30 mouse cellular contexts compared by ENCODE assay signal in genomic region chr1:36824356-36824755, GRCm38 (mm10).
"Had no signal": no experiment of that assay in that cellular context is flagged by ENCODE, and none has a peak within 500 bp of the region (broad histone marks: within the 10 kb centered on the region; RNA-seq: fewer than 3 reads in every experiment).

No protein-coding gene starts in this region.

- H3K9ac ChIP-seq: limb, embryonic 12.5 days; limb, embryonic 13.5 days; limb, embryonic 15.5 days; liver, embryonic 12.5 days; liver, embryonic 13.5 days; liver, embryonic 14.5 days; liver, embryonic 15.5 days; liver, postnatal 0 days; lung, embryonic 14.5 days; lung, embryonic 15.5 days; midbrain, embryonic 12.5 days; midbrain, embryonic 13.5 days; midbrain, embryonic 15.5 days; neural tube, embryonic 12.5 days had no signal

- ATAC-seq: liver, embryonic 12.5 days; liver, postnatal 0 days; lung, postnatal 0 days; midbrain, embryonic 13.5 days; midbrain, embryonic 15.5 days; midbrain, embryonic 16.5 days had no signal

- H3K9me3 ChIP-seq: limb, embryonic 10.5 days; limb, embryonic 12.5 days; limb, embryonic 13.5 days; limb, embryonic 15.5 days; liver, embryonic 12.5 days; liver, embryonic 13.5 days; liver, embryonic 15.5 days; lung, embryonic 15.5 days; megakaryocyte, embryonic 14.5 days; midbrain, embryonic 10.5 days; midbrain, embryonic 12.5 days; midbrain, embryonic 13.5 days; midbrain, embryonic 15.5 days; neural tube, embryonic 12.5 days had no signal

- H3K4me3 ChIP-seq: limb, embryonic 10.5 days; limb, embryonic 12.5 days; limb, embryonic 13.5 days; limb, embryonic 15.5 days; liver, embryonic 12.5 days; liver, embryonic 13.5 days; liver, embryonic 15.5 days; lung, embryonic 15.5 days; megakaryocyte, embryonic 14.5 days; midbrain, embryonic 10.5 days; midbrain, embryonic 12.5 days; midbrain, embryonic 13.5 days; midbrain, embryonic 15.5 days; myocyte; neural tube, embryonic 12.5 days had no signal

- H3K4me2 ChIP-seq: limb, embryonic 12.5 days; limb, embryonic 13.5 days; limb, embryonic 15.5 days; liver, embryonic 11.5 days; liver, embryonic 12.5 days; liver, embryonic 13.5 days; liver, embryonic 15.5 days; lung, embryonic 14.5 days; lung, embryonic 15.5 days; midbrain, embryonic 12.5 days; midbrain, embryonic 13.5 days; midbrain, embryonic 15.5 days; neural tube, embryonic 12.5 days had no signal

- H3K4me1 ChIP-seq: limb, embryonic 10.5 days; limb, embryonic 12.5 days; limb, embryonic 15.5 days; liver, embryonic 12.5 days; liver, embryonic 13.5 days; liver, embryonic 15.5 days; lung, embryonic 15.5 days; megakaryocyte, embryonic 14.5 days; midbrain, embryonic 10.5 days; midbrain, embryonic 12.5 days; midbrain, embryonic 13.5 days; midbrain, embryonic 15.5 days; neural tube, embryonic 12.5 days had no signal

- H3K27ac ChIP-seq: limb, embryonic 10.5 days; limb, embryonic 12.5 days; limb, embryonic 13.5 days; limb, embryonic 15.5 days; liver, embryonic 12.5 days; liver, embryonic 13.5 days; liver, embryonic 14.5 days; liver, embryonic 15.5 days; lung, embryonic 15.5 days; macrophage; midbrain, embryonic 10.5 days; midbrain, embryonic 12.5 days; midbrain, embryonic 13.5 days; midbrain, embryonic 15.5 days; neural tube, embryonic 12.5 days had no signal

- H3K27me3 ChIP-seq: limb, embryonic 12.5 days; limb, embryonic 13.5 days; limb, embryonic 15.5 days; liver, embryonic 12.5 days; liver, embryonic 13.5 days; liver, embryonic 15.5 days; lung, embryonic 15.5 days; megakaryocyte, embryonic 14.5 days; midbrain, embryonic 12.5 days; midbrain, embryonic 13.5 days; midbrain, embryonic 15.5 days; neural tube, embryonic 12.5 days had no signal

- DNase-seq: left cerebral cortex, postnatal 4 days; liver; liver, embryonic 13.5 days; liver, postnatal 0 days; lung, adult 18-20 months; lung, adult 2 months; lung, embryonic 14.5 days; lung, postnatal 10 days; lung, postnatal 14 days; lung, postnatal 36 days; lung, postnatal 4 days had no signal
